Mouse (Mus musculus): Measurements from ENCODE around the gene Nxn.

DNA sequence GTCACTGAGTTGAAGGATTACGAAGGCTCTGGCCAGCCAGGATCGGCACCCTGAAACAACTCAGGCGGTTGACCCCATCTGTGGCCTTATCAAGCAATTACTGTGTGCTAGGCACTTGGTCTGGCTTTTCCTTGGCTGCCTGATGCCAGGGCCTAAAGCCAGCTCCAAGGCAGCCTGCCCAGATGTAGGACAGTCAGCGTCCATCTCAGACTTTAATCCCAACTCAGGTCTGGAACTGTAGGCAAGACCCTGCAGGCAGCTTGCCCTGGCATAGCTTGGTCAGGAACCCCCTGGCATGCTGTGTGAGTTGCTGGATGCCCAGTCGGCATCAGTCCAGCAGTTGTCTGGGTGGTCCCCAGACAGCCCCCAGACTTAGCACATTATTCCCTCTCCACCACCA is 37.1 kb upstream of the Nxn start:
- no peak for TF ChIP-seq CTCF (IDR thresholded peaks at IDR 0.05; ENCODE audit: low read depth)
- no peak for TF ChIP-seq EP300 (IDR thresholded peaks at IDR 0.05; ENCODE audit: low read depth)
